Mouse (Mus musculus) kidney, adult 2 months (tissue): ENCODE results near the gene Ino80. TPM values are rescaled to one million over a fixed set of nuclear protein-coding genes. Genes with fewer than 3 reads are reported as not detected.

Source experiments
- DNase-seq: peaks from one replicate; pipeline ENCODE4 v3.0.0; 2021
- H3K27ac ChIP-seq: fragments of 200-500 bp; 2 replicates; pipeline ENCODE4 v1.5.1; 2012; ENCODE audit warnings: low read depth, low read length, control low read depth, inconsistent platforms; ENCODE audit not compliant: insufficient read depth
- H3K27me3 ChIP-seq: fragments of 200-500 bp; replicated peaks from 2 replicates; pipeline ENCODE4 v1.6.1; 2012; ENCODE audit warnings: mild to moderate bottlenecking, moderate library complexity, low read length, inconsistent platforms; ENCODE audit not compliant: control insufficient read depth, insufficient read depth
- H3K36me3 ChIP-seq: fragments of 200-500 bp; 2 replicates; pipeline ENCODE4 v1.6.1; 2012; ENCODE audit warnings: mild to moderate bottlenecking, moderate library complexity, low read length, inconsistent platforms; ENCODE audit not compliant: control insufficient read depth, insufficient read depth
- H3K4me1 ChIP-seq: fragments of 200-500 bp; 2 replicates; pipeline ENCODE4 v1.6.1; 2011; ENCODE audit warnings: low read length; ENCODE audit not compliant: control insufficient read depth, insufficient read depth
- H3K4me3 ChIP-seq: fragments of 200-500 bp; 2 replicates; pipeline ENCODE4 v1.5.1; 2011; ENCODE audit warnings: mild to moderate bottlenecking, low read depth, low read length, control low read depth; ENCODE audit not compliant: insufficient read depth
- CTCF ChIP-seq: fragments of 200-500 bp; conservative IDR thresholded peaks from 2 replicates; pipeline ENCODE4 v1.5.1; 2011; ENCODE audit warnings: low read depth, mild to moderate bottlenecking, control low read depth, low read length, moderate library complexity, mixed read lengths; ENCODE audit not compliant: insufficient read depth, insufficient read length
- POLR2A ChIP-seq: fragments of 200-500 bp; IDR thresholded peaks from one replicate; pipeline ENCODE4 v1.6.1; 2011; ENCODE audit warnings: low read depth, low read length, control low read depth
- WGBS: fragments of 180-500 bp; shearing (Covaris S2); methylation state at CpG from one replicate; pipeline ENCODE4 v1.1.7; 2018; 5-methylcytosine and 5-hydroxymethylcytosine counted together
- polyA plus RNA-seq: library from polyadenylated mRNA; depleted of rRNA; stranded (reverse); fragments of >200 nt; gene quantifications from 2 replicates; pipeline ENCODE4 v1.2.3, GENCODE M21; 2012

Ino80 gene
- polyA plus RNA-seq, 1 experiment: 6.5 TPM

- no peaks in the 10 kb centered on the region for H3K27me3 ChIP-seq
- H3K36me3 ChIP-seq: no peaks in the 10 kb centered on the region
- TF ChIP-seq CTCF: no peak
- no peak for TF ChIP-seq POLR2A
- no peak overlapping the region for H3K4me3 ChIP-seq
- DNase-seq: no peak
- no peak overlapping the region for H3K27ac ChIP-seq
- H3K4me1 ChIP-seq: no peaks in the 10 kb centered on the region; the same call in 1 of the 2 replicates
- 92% methylated on average over 5 of the region's 5 CpGs for WGBS
Observed at GRCm38 (mm10) chr2:119356805-119357204, 120.7 kb downstream of the Ino80 start.

- Histone ChIP-seq H3K27ac (no peak overlapping the region), H3K27me3 (no peaks in the 10 kb centered on the region), H3K36me3 (no peaks in the 10 kb centered on the region), H3K4me1 (peaks cover under 1% of the 10 kb centered on the region; the same call in 1 of the 2 replicates), H3K4me3 (no peak overlapping the region)
- TF ChIP-seq CTCF: no peak
- TF ChIP-seq POLR2A: no peak
- DNase-seq: no peak
Observed at GRCm38 (mm10) chr2:119356310-119356709, 121.2 kb downstream of the Ino80 start.

GRCm38 (mm10) chr2:119355651-119356050, 121.8 kb downstream of the Ino80 start:
- no peak overlapping the region for H3K4me3 ChIP-seq
- peak; percentile 87 for DNase-seq
- 20% methylated on average over 7 of the region's 7 CpGs for WGBS
- no peak overlapping the region for H3K27ac ChIP-seq
- peaks cover 5% of the 10 kb centered on the region; the same call in 1 of the 2 replicates for H3K4me1 ChIP-seq
- TF ChIP-seq CTCF (peak; percentile 49), POLR2A (no peak)
- no peaks in the 10 kb centered on the region for H3K36me3 ChIP-seq
- no peaks in the 10 kb centered on the region for H3K27me3 ChIP-seq

- DNase-seq: peak; percentile 74
- WGBS: 45% methylated on average over 3 of the region's 3 CpGs
- no peak for TF ChIP-seq POLR2A
- no peak for TF ChIP-seq CTCF
- no peaks in the 10 kb centered on the region for H3K27me3 ChIP-seq
- H3K4me1 ChIP-seq: peaks cover 5% of the 10 kb centered on the region; the same call in 1 of the 2 replicates
- no peak overlapping the region for H3K4me3 ChIP-seq
- no peak overlapping the region for H3K27ac ChIP-seq
- H3K36me3 ChIP-seq: no peaks in the 10 kb centered on the region
Observed at GRCm38 (mm10) chr2:119355089-119355488, 122.4 kb downstream of the Ino80 start.

- no peak for DNase-seq
- H3K36me3 ChIP-seq: no peaks in the 10 kb centered on the region
- H3K27me3 ChIP-seq: no peaks in the 10 kb centered on the region
- no peak for TF ChIP-seq POLR2A
- TF ChIP-seq CTCF: no peak
- peaks cover 5% of the 10 kb centered on the region; the same call in 1 of the 2 replicates for H3K4me1 ChIP-seq
- WGBS: 93% methylated on average over 8 of the region's 8 CpGs
- no peak overlapping the region for H3K4me3 ChIP-seq
- no peak overlapping the region for H3K27ac ChIP-seq
Observed at GRCm38 (mm10) chr2:119353707-119354106, 123.8 kb downstream of the Ino80 start.

- Histone ChIP-seq H3K4me1 (peaks cover 5% of the 10 kb centered on the region; the same call in 1 of the 2 replicates), H3K36me3 (no peaks in the 10 kb centered on the region), H3K4me3 (peak within 1 kb of the TSS; percentile 45), H3K27ac (no peak within 1 kb of the TSS), H3K27me3 (no peaks in the 10 kb centered on the region)
- WGBS: 7% methylated on average over 58 of the region's 58 CpGs
- DNase-seq: peak; percentile 96
- TF ChIP-seq POLR2A: no peak
- no peak for TF ChIP-seq CTCF
Observed at GRCm38 (mm10) chr2:119350555-119351486, 126.7 kb downstream of the Ino80 start, which contains the start of gene Chac1. TSS of gene Chac1 (plus strand) at chr2:119351229.

- H3K4me3 ChIP-seq: no peak overlapping the region
- 34% methylated on average over 6 of the region's 6 CpGs for WGBS
- no peaks in the 10 kb centered on the region for H3K36me3 ChIP-seq
- no peaks in the 10 kb centered on the region for H3K4me1 ChIP-seq
- H3K27me3 ChIP-seq: no peaks in the 10 kb centered on the region
- TF ChIP-seq CTCF (no peak), POLR2A (no peak)
- DNase-seq: peak; percentile 45
- H3K27ac ChIP-seq: peak overlapping the region; percentile 59
Observed at GRCm38 (mm10) chr2:119344537-119345138, 132.8 kb downstream of the Ino80 start.
